Mouse (Mus musculus) bone marrow macrophage, adult 2 months (primary cell): ENCODE measurements around the gene Rnaset2b.
"Not testable (repeated sequence)": the region's sequence is repeated elsewhere in the genome, so short reads cannot be mapped to it uniquely, and the experiment has no call there.

ENCODE experiments used
- CTCF ChIP-seq: IDR thresholded peaks from 2 replicates; pipeline ENCODE4 v1.5.1; 2012; ENCODE audit warnings: low read depth, mild to moderate bottlenecking, low read length, moderate library complexity
- POLR2A ChIP-seq: IDR thresholded peaks from 2 replicates; pipeline ENCODE4 v1.6.1; 2012; ENCODE audit warnings: mild to moderate bottlenecking, low read depth, low read length, borderline replicate concordance

- not testable (repeated sequence) for TF ChIP-seq CTCF, POLR2A
Observed at GRCm38 (mm10) chr17:7009440-7009839, 39.0 kb downstream of the Rnaset2b start.
